Mouse (Mus musculus) thymus, adult 2 months (tissue): ENCODE measurements around the gene Gm20388.
A peak's percentile ranks its signal among the peaks of the same experiment; 100 is the strongest.

Experiments used
- CTCF ChIP-seq: fragments of 200-500 bp; IDR thresholded peaks from 2 replicates; pipeline ENCODE4 v1.5.1; 2012; ENCODE audit warnings: mild to moderate bottlenecking, control low read depth, low read length, moderate library complexity, borderline replicate concordance; ENCODE audit not compliant: control insufficient read depth, poor library complexity, insufficient read depth; ENCODE audit errors: extremely low read depth
- POLR2A ChIP-seq: fragments of 200-500 bp; IDR thresholded peaks from 2 replicates; pipeline ENCODE4 v1.6.1; 2012; ENCODE audit warnings: mild to moderate bottlenecking, low read length, control low read depth, moderate library complexity; ENCODE audit not compliant: control insufficient read depth, poor library complexity, insufficient read depth; ENCODE audit errors: extremely low read depth

GRCm38 (mm10) chr8:121214975-121215374, 1304.3 kb downstream of the Gm20388 start:
- TF ChIP-seq POLR2A, result no peak
- peak; percentile 76 for TF ChIP-seq CTCF
